ENCODE assay signal across 20 mouse cellular contexts in the genomic region with DNA sequence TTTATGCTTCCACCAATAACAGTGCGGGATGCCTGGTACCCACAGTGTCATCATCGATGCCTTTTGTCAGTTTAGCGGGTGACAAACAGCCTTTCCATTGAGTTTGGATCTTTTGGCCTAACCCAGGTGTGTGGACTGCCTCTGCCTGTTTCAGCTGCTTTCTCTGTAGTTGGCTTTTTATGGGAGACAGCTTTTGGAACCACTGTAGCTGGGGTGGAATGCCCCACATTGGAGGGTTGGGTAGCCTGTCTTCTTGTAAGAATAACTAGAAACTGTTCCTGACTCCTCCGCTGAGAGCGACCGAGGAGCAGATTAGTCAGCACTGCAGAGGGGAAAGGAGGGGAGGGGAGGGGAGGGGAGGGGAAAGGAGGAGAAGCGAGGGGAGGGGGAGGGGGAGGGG.
DNase-seq lines count a peak whose midpoint lies in the region; ATAC-seq and TF ChIP-seq lines count a peak whose summit lies in the region.
"Had no signal": no experiment of that assay in that cellular context is flagged by ENCODE, and none has a peak within 500 bp of the region (broad histone marks: within the 10 kb centered on the region; RNA-seq: fewer than 3 reads in every experiment).

No protein-coding gene starts in this region.

- intact Hi-C loops in gastrocnemius, adult 2 months (cut with DNase I), result no loop called here

- peak; percentile 51 for DNase-seq in thymus, postnatal 0 days (ENCODE audit: low spot score)
- DNase-seq in thymus, postnatal 25 days, result no peak
- no peak for DNase-seq in gastrocnemius, adult 2 months
- DNase-seq: adrenal gland, adult 2 months; B cell, adult 2 months; cerebellum, adult 8-10 months; gastrocnemius, postnatal 25 days; liver; liver, postnatal 0 days; lung, postnatal 10 days had no signal

- H3K36me3 ChIP-seq in hindbrain, embryonic 15.5 days, result no peaks in the 10 kb centered on the region
- H3K36me3 ChIP-seq in hindbrain, embryonic 12.5 days, result no peaks in the 10 kb centered on the region
- no peaks in the 10 kb centered on the region for H3K36me3 ChIP-seq in midbrain, embryonic 13.5 days
- H3K36me3 ChIP-seq: embryonic facial prominence, embryonic 10.5 days; forebrain, embryonic 12.5 days; kidney, embryonic 15.5 days; neural tube, embryonic 15.5 days had no signal

- TF ChIP-seq CTCF in gastrocnemius, adult 2 months (IDR thresholded peaks at IDR 0.05), result no peak

- no peak for ATAC-seq in hindbrain, embryonic 15.5 days (ENCODE audit: low FRiP score, low read depth)
- no peak for ATAC-seq in hindbrain, embryonic 12.5 days (ENCODE audit: low FRiP score)
- ATAC-seq in midbrain, embryonic 13.5 days, result no peak
- no peak for ATAC-seq in megakaryocyte-erythroid progenitor cell, adult 5-6 weeks (replicated peaks; ENCODE audit: low FRiP score, low TSS enrichment, poor library complexity, severe bottlenecking)
- ATAC-seq: intestine, embryonic 16.5 days; liver, postnatal 0 days had no signal

- H3K4me2 ChIP-seq in hindbrain, embryonic 15.5 days, result no peak overlapping the region
- no peak overlapping the region for H3K4me2 ChIP-seq in hindbrain, embryonic 12.5 days (replicated peaks)
- H3K4me2 ChIP-seq in midbrain, embryonic 13.5 days (replicated peaks), result no peak overlapping the region
- H3K4me2 ChIP-seq: forebrain, embryonic 12.5 days; kidney, embryonic 15.5 days; neural tube, embryonic 15.5 days had no signal

- no peaks in the 10 kb centered on the region for H3K27me3 ChIP-seq in hindbrain, embryonic 15.5 days
- no peaks in the 10 kb centered on the region for H3K27me3 ChIP-seq in hindbrain, embryonic 12.5 days
- H3K27me3 ChIP-seq in midbrain, embryonic 13.5 days, result no peaks in the 10 kb centered on the region
- H3K27me3 ChIP-seq: kidney, embryonic 15.5 days; neural tube, embryonic 15.5 days had no signal

- no peak overlapping the region for H3K9ac ChIP-seq in hindbrain, embryonic 15.5 days
- H3K9ac ChIP-seq in hindbrain, embryonic 12.5 days, result no peak overlapping the region
- H3K9ac ChIP-seq in midbrain, embryonic 13.5 days (replicated peaks), result no peak overlapping the region
- H3K9ac ChIP-seq: forebrain, embryonic 12.5 days; kidney, embryonic 15.5 days; liver, postnatal 0 days; neural tube, embryonic 15.5 days had no signal

- no peak overlapping the region for H3K4me3 ChIP-seq in hindbrain, embryonic 15.5 days
- H3K4me3 ChIP-seq in hindbrain, embryonic 12.5 days, result no peak overlapping the region
- H3K4me3 ChIP-seq in midbrain, embryonic 13.5 days (replicated peaks), result no peak overlapping the region
- H3K4me3 ChIP-seq in gastrocnemius, adult 2 months, result no peak overlapping the region
- H3K4me3 ChIP-seq: embryonic facial prominence, embryonic 10.5 days; forebrain, embryonic 12.5 days; kidney, embryonic 15.5 days; neural tube, embryonic 15.5 days had no signal

- peak overlapping the region; percentile 60; the same call in 1 of the 2 replicates for H3K27ac ChIP-seq in hindbrain, embryonic 15.5 days (replicated peaks)
- no peak overlapping the region for H3K27ac ChIP-seq in hindbrain, embryonic 12.5 days
- peak overlapping the region; percentile 47; the same call in 1 of the 2 replicates for H3K27ac ChIP-seq in midbrain, embryonic 13.5 days
- no peak overlapping the region for H3K27ac ChIP-seq in gastrocnemius, adult 2 months
- H3K27ac ChIP-seq: embryonic facial prominence, embryonic 10.5 days; forebrain, embryonic 12.5 days; kidney, embryonic 15.5 days; neural tube, embryonic 15.5 days; stomach, postnatal 0 days had no signal

- WGBS in hindbrain, embryonic 15.5 days, result 60% methylated on average over 7 of the region's 7 CpGs
- 54% methylated on average over 7 of the region's 7 CpGs for WGBS in hindbrain, embryonic 12.5 days
- 61% methylated on average over 7 of the region's 7 CpGs for WGBS in midbrain, embryonic 13.5 days

- no peaks in the 10 kb centered on the region for H3K9me3 ChIP-seq in hindbrain, embryonic 15.5 days
- no peaks in the 10 kb centered on the region for H3K9me3 ChIP-seq in hindbrain, embryonic 12.5 days (replicated peaks)
- H3K9me3 ChIP-seq in midbrain, embryonic 13.5 days, result no peaks in the 10 kb centered on the region
- H3K9me3 ChIP-seq: embryonic facial prominence, embryonic 10.5 days; forebrain, embryonic 12.5 days; kidney, embryonic 15.5 days; neural tube, embryonic 15.5 days had no signal

- peaks cover 20% of the 10 kb centered on the region for H3K4me1 ChIP-seq in hindbrain, embryonic 15.5 days (replicated peaks)
- H3K4me1 ChIP-seq in hindbrain, embryonic 12.5 days, result no peaks in the 10 kb centered on the region
- H3K4me1 ChIP-seq in midbrain, embryonic 13.5 days (replicated peaks), result peaks cover 21% of the 10 kb centered on the region
- H3K4me1 ChIP-seq: kidney, embryonic 15.5 days had no signal

Comparison
In these comparisons a context has a peak if more than half of its experiments do, and no peak if none do; other contexts are left out.
1. H3K27ac ChIP-seq: peak in hindbrain, embryonic 15.5 days (single experiment) and midbrain, embryonic 13.5 days (single experiment); none in hindbrain, embryonic 12.5 days (single experiment) and gastrocnemius, adult 2 months (single experiment).